Mouse (Mus musculus) liver, embryonic 14.5 days (tissue): Measurements from ENCODE around the gene Bfsp2.

ENCODE experiments used
- CTCF ChIP-seq: IDR thresholded peaks from 2 replicates; pipeline ENCODE4 v1.5.1; 2016; ENCODE audit warnings: antibody characterized with exemption, low read depth, control low read depth
- EP300 ChIP-seq: IDR thresholded peaks from 2 replicates; pipeline ENCODE4 v1.6.1; 2016; ENCODE audit warnings: antibody characterized with exemption, low read depth

GRCm38 (mm10) chr9:103489096-103489495 is 8.9 kb upstream of the Bfsp2 start:
- TF ChIP-seq EP300 (no peak), CTCF (no peak)
